Mouse (Mus musculus): ENCODE measurements around the gene Igsf6.

Igsf6 gene

DNA sequence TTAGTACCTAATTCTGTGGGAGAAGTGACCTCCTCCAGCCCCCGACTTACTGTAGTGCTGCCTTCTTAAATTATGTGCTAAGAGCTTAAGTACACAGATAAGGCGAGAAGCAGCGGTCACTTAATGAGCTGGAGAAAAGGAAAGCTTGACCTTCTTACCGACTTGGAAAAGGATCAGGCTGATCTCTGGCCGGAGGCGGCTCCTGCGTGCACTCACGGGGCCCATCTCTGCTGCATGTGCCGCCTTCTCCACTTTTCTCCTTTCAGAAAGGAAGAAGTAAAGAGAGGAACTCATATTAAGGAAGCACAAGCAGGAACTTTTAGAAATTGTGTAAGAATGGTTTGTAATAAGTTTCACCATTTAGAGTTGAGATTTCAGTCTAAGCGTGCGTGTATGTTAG, at the start of gene Igsf6:
Gene Igsf6 (minus strand): TSS at position 292 of the 400 bp plus-strand sequence.
- no peak for DNase-seq (ENCODE audit: low read depth, low spot score)

DNA sequence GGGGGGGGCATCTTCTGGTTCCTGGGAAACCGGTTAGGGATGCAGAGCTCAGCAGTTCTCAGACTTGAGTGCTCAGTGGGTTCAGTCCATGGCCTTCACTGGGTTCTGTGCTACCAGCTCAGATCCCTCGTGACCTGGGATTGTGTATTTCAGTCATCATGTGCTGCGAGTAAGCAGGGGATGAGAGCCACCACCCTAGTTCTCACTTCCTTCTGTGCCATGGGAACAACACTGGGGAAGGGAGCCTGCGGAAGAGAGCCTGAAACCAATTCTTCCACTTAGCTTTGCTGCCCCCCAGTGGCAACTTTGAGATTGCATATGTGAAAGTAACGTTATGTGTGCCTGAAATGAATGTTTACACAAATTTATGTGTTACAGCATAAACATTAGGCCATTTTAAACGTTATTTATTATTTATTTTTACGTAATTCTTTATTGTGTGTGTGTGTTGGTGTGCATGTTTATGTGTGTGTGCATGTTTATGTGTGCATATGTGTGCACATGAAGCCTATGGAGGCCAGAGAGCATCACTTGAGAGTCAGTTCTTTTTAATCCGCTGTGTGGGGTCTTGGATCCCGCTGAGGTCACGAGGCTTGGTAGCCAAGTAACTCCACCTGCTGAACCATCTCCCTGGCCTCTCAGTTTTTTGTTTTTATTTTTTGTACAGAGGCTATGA, 45.9 kb upstream of the Igsf6 start:
- peak; percentile 68 for DNase-seq (ENCODE audit: low read depth, low spot score)

DNA sequence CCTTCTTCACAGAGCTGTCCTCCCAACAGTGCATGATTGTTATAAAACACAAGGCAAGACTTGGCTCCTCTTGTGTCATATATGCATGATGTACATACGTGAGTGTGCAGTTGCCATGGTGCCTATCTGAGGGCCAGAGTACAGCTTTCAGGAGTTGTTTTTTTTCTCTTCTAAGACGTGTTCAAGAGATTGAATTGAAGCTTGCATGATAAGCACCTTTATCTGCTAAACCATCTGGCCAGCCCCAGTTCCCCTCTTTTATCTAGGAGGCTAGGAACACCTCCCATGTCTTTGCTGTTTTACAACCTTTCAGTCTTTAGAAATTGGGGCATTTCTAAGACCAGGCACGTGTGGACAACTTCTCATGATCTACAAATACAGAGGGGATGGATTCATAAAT, 37.4 kb upstream of the Igsf6 start:
- no peak for DNase-seq (ENCODE audit: low read depth, low spot score)

DNA sequence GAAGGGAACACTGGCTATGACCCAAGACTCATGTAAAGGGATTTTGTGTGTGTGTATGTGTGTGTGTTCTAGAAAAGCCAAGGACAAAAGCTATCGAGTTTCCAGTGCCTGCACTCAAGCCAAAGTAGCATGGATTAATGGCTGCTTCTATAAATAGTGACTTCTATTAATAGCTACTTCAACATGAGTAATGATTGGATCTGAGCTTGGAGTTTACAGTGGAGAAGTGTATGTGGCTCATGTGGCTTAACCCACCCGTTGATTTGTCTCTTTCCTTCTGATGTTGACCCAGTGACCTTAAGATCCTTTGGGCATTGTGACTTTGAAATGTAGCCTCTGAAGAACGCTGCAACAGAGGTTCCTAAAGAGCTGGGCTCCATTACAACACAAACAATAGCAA, 36.9 kb upstream of the Igsf6 start:
- no peak for DNase-seq (ENCODE audit: low read depth, low spot score)

DNA sequence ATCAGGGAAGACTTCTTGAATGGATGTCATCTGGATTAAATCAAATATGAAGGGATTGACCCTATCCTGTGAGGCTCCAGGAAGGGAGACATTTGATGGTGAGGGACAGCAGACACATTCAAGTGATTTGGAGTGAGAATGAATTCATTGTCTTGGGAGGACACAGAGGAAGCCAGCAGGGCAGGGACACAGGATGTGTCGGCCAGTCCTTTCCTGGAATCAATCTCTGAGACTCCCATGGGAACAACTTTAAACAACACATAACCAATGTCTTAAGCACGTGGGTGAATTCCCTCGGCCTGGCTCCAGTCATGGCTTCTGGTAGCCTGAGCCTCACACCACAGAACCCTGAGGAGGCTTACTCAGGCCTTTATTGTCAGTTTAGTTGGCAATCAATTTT, 33.5 kb upstream of the Igsf6 start:
- DNase-seq (ENCODE audit: low read depth, low spot score), result no peak

DNA sequence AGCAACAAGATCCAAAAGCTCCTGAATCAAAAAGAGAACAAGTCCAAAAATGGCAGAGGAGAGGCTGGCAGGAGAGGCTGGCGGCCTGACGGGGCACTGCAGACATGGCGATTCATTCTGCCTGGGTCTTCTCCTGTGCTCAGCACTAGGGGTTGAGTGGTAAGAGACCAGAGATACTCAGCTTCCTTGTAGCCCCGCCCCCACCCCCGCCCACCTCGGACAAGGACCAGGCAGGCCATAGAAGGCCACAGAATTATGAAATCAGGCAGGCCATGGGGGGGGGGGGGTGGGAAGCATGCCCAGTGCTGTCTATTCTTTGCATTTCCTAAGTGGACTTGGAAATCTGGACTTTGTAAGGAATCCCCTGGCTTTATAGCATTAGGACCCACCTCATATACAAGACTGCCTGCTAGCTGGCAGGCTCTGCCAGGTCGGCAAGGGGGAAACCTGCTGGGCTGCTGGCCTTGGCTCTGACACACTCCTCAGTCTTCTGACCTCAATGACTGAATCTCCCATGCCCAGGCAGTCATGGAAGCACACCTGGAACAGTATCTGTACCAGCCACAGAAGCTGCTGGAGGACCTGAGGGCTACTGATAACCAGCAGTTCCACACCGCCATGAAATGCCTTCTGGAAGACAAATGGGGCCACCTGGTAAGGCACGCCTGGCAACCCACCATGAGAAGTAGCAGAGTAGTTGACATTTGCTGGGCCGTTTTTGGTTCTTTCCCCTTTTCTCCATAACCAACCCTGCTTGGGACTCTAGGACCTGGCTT, 24.4 kb upstream of the Igsf6 start:
- DNase-seq (ENCODE audit: low read depth, low spot score), result no peak

DNA sequence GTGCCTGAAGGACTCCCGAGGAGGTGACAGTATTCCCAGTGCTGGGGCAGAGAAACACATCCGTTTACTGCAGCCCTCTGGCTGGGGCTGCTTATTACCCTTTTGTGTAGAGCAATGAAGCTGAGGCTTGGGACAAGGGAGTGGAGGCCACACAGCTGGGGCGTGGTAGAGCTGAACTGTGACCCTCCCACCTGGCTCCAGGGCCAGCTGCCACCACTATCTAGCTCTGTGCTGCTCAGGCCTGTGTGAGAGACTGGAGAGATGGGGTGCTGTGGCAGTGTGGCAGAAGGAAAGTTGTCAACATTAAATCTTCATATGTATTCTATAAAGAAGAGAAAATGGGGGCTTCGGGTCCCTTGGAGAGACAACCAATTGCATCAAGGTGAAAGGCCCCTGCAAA, 18.7 kb upstream of the Igsf6 start:
- no peak for DNase-seq (ENCODE audit: low read depth, low spot score)

DNA sequence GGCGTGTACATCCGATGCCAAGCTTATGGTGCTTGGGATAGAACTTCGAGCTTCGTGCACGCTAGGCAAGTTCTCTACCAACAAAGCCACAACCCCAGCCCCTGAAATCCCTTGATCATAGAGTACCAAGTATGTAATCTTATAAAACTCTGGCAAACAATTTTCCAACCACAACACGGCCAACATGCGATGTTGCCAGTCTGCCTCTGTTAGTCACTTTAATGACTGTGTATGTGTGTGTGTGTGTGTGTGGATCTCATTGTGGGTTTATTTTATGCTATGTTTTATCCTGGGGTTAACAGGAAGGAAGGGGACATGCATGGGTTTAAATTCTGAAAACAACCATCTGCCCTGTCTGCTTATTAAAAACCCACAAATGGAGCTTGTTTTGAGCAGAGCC, 16.4 kb upstream of the Igsf6 start:
- no peak for DNase-seq (ENCODE audit: low read depth, low spot score)

DNA sequence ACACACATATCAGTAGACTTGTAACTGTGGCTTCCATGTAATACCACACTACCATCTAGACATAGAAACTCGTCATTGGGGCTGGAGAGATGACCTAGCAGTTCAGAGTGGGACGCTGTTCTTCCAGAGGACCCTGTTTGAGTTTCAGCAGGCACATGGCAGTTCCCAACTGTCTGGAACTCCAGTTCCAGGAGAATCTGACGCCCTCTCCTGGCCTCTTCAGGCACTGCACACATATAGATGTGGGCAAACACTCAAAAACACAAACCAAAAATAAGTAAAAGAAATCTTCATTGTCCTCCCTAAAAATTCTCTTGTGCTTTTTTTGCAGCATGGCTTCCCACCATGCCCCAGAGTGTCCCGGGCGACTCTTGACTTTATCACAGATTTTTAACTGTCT, 14.4 kb upstream of the Igsf6 start:
- peak; percentile 9 for DNase-seq (ENCODE audit: low read depth, low spot score)

DNA sequence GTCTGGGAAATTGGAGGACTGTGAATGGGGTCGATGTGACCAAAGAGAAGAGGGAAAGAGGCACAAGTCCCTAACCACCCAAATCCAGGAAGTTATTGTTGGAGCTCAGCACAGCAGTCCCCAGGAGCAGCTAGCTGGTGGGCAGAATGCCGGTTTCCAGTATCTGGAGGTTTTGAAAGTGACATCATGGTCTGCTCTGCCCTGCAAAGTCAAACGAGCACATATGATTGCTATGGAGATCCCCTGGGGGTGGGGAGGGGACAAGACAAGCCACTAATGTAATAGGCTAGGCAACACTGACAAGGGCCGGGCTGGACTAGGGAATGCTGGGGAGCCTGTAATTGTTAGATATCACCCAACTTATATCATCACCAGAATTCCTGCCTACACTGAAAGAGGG, 11.1 kb upstream of the Igsf6 start:
- no peak for DNase-seq (ENCODE audit: low read depth, low spot score)

DNA sequence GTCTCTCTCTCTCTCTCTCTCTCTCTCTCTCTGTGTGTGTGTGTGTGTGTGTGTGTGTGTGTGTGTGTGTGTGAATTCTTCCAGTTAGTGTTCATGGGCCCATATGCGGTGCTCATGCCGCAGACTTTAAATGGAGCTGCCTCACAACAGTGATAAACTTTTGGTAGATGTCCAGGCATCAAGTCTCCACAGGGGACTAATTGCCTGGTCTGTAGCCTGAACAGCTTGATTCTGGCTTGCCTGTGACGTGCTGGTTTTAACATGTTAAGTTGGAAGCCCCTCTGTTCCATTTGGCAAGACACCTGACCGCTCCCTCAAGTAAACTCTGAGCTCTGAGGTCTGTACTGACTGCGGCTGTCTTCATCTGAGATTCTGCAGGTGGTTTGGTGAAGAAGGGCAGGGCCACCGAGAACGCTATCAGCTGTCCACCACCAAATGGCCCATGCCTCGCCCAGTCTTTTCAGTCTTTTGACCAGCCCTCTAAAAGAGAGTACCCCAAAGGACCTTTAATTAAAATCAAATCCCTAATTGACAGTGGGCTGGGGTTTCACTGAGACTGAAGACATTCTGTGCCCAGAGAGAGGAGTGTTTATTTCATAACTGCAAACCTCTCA, 10.6 kb upstream of the Igsf6 start:
- DNase-seq (ENCODE audit: low read depth, low spot score), result no peak

DNA sequence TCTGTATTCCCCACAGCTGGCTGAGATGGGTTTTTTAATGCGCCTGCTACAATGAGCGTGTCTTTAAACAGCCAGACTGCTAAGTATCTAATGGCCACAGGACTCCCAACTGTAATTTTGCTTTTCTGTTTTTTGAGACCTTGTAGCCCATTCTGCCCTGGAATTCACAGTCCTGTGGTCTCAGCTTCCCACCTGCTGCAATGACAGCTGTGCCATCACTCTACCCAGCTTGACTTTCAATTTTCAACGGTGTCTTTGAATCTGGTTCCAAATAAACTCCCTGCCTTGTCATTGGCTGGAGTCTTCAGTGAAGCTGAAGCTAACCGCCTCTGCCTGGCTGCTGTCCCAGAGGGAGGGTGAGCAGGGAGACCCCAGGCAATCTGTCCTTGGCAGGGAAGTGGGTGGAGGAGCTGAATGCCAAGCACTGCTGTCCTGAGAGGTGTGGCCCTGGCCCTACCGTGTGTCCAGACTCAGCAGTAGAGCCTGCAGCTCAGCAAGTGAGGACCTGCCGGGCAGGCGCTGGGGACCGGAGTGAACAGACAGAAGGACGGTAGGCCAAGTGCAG, 8.7 kb upstream of the Igsf6 start:
- no peak for DNase-seq (ENCODE audit: low read depth, low spot score)

DNA sequence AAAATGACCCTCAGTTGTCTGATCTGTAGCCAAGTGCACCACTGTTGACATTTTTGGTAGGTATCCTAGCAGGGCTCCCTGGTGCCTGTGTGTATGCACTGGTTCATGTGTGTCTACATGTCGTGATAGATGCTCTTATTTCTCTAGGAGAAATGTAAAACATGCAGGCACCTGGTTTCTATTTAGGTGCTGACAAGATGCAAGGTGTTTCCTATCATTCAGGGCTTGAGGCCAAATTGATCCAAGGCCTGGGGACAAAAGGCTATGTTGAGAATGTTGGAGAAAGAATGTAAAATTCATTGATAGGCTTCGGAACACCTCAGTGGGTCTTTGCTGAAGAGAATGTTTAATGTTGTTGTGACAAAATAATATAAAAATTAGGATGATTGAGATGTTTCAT, 7.4 kb upstream of the Igsf6 start:
- no peak for DNase-seq (ENCODE audit: low read depth, low spot score)

DNA sequence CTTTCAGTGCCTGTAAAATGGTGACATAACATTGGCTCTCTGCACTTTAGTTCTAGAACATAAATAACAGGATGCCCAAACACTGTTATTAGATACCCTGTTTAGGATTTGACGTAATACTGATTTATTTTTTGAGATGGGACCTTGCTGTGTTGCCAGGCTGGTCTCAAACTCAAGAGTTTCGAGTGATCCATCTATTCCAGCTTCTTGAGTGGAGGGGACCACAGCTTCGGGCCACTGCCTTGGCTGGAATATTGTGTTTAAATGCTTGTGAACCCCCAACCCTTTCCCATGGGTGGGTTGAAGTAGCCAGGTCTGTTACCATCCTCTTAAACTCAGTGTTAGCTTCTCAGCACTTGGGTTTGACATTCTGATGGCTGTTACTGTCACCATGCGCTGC, 7.0 kb upstream of the Igsf6 start, which contains the start of gene Otoa:
Gene Otoa (plus strand): TSS at position 301 of the 400 bp plus-strand sequence.
- DNase-seq (ENCODE audit: low read depth, low spot score), result no peak

DNA sequence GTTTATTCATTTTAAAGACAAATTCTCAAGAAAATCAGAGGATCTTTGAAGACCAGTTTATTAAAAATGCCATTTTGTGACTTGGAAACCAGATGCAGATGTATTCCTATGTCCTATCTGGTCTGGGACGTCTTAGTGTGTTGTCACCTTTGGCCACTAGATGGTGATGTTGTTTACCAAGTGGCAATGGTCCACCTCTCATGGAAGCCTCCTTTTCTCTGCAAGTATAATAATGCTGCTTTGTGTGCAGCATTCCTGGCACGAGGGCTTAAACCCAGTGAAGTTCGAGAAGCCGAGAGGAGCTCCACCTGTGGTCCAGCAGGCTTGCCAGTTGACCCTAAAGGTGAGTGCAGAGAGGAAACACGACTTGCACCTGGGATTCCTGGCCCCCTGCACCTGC, 3.5 kb upstream of the Igsf6 start:
- DNase-seq (ENCODE audit: low read depth, low spot score), result peak; percentile 53

DNA sequence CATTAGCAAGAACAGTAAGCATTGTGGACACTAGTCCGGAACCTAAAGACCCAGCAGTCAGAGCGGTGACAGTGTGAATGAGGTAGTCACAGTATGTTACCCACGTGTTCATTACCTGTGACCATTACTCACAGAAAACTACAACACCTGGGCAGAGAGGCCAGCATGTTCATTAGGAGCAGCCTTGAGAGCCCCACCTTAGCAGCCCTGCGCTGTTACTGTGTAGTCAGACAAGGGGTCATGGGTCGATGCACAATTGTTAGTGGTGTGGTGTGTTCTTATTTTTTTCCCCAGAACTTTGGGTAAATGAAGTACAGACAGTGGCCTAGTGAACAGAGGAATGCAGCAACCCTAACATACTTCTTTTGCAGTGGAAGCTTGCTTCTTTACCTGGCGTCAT, 2.9 kb upstream of the Igsf6 start:
- no peak for DNase-seq (ENCODE audit: low read depth, low spot score)

DNA sequence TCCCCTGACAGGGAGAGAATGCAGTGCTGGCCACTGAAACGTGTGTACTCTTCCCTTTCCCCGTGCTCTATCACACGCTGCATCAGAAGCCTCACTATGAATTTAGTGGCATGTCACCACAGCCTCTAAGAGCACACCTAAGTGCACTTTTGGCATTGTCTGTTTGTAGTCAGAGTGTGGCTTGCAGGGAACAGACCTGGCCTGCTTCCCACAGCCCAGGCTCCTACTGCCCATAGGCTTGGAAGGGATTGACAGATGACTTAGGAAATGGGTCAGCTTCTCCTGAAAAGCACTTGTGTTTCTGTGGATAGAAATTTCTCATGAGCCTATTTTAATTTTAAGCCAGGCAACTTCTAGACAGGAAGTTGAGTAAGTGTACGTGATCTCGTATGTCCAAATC, 1.0 kb upstream of the Igsf6 start:
- no peak for DNase-seq (ENCODE audit: low read depth, low spot score)

DNA sequence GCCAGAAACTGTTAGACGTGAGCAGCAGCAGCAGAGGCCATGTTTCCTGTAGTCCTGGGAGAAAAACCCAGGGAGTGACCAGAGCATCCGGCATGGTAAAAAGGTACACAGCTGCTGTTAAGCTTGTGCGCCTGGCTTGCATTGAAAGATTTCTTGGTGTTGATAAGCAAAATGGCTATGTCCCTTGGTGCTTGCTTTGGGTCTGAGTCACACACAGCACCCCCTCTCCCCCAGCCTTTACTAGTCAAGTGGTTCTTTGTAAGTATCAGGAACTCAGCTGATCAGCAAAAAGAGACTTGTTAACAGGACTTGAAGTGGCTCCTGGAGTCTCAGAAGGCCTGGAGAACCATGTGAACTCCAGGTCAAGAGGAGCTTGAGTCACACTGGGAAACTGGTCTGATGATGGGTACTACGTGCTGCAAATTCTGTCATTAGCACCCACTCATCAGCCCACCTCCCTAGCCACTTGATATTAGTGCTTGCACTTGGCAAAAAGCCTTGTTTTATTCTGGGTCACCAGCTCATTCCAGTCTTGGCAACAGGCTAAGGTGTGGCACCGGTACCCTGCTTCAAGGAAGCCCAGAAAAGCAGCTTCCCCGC, 529 bp upstream of the Igsf6 start:
- DNase-seq (ENCODE audit: low read depth, low spot score), result no peak

DNA sequence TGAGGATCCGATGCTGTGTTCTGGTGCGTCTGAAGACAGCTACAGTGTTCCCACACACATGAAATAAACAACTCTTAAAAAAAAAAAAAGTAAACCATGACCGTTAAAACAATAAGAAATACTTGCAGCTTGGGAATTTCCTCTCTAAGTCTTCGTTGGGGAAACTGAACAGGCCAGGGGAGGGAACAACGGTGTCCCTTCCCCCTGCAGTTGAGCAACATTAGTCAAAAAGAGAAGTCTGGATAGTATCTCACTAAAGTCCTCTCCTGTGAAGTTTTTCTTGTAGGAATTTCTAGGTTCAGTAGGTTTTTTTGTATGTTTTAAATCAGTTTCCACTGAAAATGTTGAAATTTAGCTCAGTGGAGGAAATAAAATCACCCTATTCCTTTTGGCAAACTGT, 1.9 kb downstream of the Igsf6 start:
- DNase-seq (ENCODE audit: low read depth, low spot score), result no peak

DNA sequence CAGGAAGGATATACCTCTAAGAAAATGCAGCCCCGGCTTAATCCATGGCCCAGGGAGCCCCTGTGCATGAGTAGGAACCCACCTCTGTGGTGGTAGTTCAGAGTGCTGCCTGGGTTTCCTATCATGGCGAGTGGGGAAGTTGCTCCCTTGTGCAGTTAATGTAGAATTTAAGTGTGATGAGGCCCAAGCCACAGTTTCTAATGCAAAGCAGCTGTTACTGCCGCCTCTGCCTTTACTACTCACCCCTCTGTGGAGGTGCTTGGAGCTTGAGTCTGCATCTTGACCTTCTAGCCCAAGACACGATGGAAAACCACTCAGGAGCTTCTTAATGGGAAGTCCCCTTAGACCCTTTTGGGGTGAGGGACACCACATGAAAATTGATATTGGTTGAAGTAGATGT, 3.1 kb downstream of the Igsf6 start:
- DNase-seq (ENCODE audit: low read depth, low spot score), result no peak

DNA sequence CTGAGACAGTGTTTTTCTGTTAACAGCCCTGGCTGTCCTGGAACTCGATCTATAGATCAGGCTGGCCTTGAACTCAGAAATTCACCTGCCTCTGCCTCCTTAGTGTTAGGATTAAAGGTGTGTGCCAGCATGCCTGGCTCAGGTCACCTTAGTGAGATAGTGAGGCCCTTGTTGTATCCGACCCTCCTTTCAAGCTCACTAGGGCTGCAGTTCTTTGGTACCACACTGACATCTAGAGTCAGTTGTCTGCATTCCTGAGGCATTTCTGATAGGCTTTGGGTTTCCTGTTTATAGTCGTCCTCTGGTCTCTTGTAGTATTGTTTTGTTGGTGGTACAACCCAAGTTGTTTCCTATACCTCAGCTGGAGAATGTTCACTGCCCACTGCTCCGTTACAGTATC, 10.1 kb downstream of the Igsf6 start:
- DNase-seq (ENCODE audit: low read depth, low spot score), result peak; percentile 35

Data from A20 (cell line).